Mouse (Mus musculus) liver, embryonic 12.5 days (tissue): ENCODE results near the gene Gm3880. TPM values are rescaled to one million over a fixed set of nuclear protein-coding genes. Genes with fewer than 3 reads are reported as not detected.

Experiments used
- polyA plus RNA-seq: library from polyadenylated mRNA; unstranded; fragments of >200 nt; fragmentation: Nextera tagmentation; extraction: Ambion mirVana; gene quantifications from 2 replicates; pipeline ENCODE4 v1.2.1, GENCODE M21; 2016

The Gm3880 gene
- polyA plus RNA-seq, 1 experiment from 2014 or later, result not detected

Other genes with a start within 250 kb of the Gm3880 start
- 2.6 and 3.7 TPM in 2 replicates for gene Hdac8, start 181.6 kb downstream of the Gm3880 start, polyA plus RNA-seq
- 2.1 TPM in 2 replicates for gene Phka1, start 42.7 kb downstream of the Gm3880 start, polyA plus RNA-seq
- gene Gm9112, start 20.7 kb upstream of the Gm3880 start, polyA plus RNA-seq, result not detected in 2 replicates
- gene Dmrtc1b, start 20.9 kb upstream of the Gm3880 start, polyA plus RNA-seq, result not detected in 2 replicates
- not detected in 2 replicates for gene Dmrtc1c1, start 116.0 kb upstream of the Gm3880 start, polyA plus RNA-seq
- gene Dmrtc1c2, start 167.6 kb upstream of the Gm3880 start, polyA plus RNA-seq, result not detected in 2 replicates
- not detected in 2 replicates for gene 1700031F05Rik, start 181.0 kb upstream of the Gm3880 start, polyA plus RNA-seq
- 0.17 TPM in 1 of 2 replicates, not detected in the other for gene Dmrtc1a, start 221.7 kb upstream of the Gm3880 start, polyA plus RNA-seq
- not detected in 2 replicates for gene 1700011M02Rik, start 221.9 kb upstream of the Gm3880 start, polyA plus RNA-seq
- gene 1700018G05Rik, start 241.4 kb upstream of the Gm3880 start, polyA plus RNA-seq, result not detected in 2 replicates